Mouse (Mus musculus) cerebellum, postnatal 14 days (tissue): ENCODE data around the gene Mob3b.

ENCODE experiments used
- DNase-seq, 2 experiments: peaks; one replicate each; pipeline ENCODE4 v3.0.0; 2021; ENCODE audit warnings: mixed read lengths in 2 of 2

The Mob3b gene

GRCm38 (mm10) chr4:35156751-35157611 is at the start of gene Mob3b:
Mob3b (minus strand) TSS chr4:35157484.
- DNase-seq, result peak; percentile 87 to 88

DNA sequence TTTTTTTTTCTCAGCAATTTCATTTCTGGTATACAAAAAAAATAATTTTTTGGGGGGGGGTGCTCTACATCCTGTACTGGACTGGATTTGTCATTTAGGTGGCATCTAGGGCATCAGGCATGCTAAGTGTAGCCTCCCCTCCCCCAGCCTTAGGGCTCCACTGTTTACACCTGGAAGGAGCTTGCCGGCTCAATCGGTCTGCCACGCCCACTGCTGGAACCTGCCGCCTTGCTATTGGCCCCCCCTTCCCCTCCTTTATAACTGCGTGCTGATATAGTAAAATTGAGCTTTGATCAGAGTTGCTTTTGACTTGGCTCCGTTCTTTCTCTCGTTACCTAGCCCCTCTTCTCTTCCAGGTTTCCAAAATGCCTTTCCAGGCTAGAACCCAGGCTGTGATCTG is 47.4 kb upstream of the Mob3b start:
- no peak for DNase-seq

DNA sequence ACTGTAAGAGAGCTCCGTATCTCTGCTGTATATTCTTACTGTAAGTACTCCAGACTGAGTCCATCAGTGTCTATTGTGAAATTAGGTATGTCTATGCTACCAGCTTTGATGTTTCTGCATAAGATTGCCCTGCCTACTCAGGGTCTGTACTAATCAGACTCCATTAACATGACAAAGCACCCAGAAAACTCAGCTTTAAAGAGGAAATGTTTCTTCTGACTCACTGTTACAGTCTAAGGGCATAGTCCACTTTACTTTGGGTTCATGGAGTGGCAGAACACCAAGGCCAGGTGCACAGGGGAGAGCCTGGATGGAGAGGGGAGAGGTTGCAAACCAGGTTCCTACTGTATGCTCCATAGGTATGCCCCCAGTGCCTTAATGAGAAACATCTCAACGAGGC is 46.4 kb upstream of the Mob3b start:
- DNase-seq, result no peak

GRCm38 (mm10) chr4:35201700-35202099 is 44.4 kb upstream of the Mob3b start:
- DNase-seq, result no peak

GRCm38 (mm10) chr4:35192725-35193124 is 35.4 kb upstream of the Mob3b start:
- DNase-seq, result peak in 1 of 2 experiments; percentile 17

- no peak for DNase-seq
These were observed 32.5 kb upstream of the Mob3b start for GRCm38 (mm10) chr4:35189794-35190193.

GRCm38 (mm10) chr4:35187617-35188326 is 30.5 kb upstream of the Mob3b start:
- DNase-seq, result no peak

DNA sequence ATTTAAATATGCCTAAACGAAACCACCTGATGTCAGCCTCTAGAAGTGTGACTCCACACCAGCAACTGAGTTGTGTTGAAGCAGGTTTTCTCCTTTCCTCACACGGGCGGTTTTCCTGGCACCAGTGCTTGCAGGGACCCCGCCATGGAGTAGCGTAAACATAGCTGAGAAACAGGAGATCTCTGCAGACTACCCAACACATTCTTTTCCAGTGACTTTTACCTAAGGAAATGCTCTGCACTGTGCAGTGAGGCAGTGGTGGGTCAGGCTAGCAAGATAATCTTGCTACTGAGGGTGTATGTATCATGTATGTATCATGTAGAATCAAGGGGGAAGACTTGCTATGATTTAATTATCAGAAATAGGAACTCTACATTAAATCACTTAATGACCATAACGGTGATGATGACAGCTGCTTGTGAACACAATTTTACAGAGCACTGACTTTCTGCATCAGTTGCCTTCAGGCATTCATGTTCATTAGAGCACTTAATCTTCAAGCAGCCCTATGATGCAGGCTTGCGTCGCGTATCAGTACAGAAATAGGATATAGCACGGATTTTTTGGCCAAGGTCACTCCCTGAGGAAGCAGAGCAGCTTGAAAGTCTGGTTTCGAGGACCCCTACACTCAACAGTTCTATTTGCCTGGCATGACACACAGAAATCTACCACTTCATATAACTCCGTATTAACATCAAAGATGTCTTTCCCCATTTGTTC is 20.8 kb upstream of the Mob3b start:
- DNase-seq, result no peak

- no peak for DNase-seq
These were observed 18.3 kb upstream of the Mob3b start for GRCm38 (mm10) chr4:35175566-35175965.

DNA sequence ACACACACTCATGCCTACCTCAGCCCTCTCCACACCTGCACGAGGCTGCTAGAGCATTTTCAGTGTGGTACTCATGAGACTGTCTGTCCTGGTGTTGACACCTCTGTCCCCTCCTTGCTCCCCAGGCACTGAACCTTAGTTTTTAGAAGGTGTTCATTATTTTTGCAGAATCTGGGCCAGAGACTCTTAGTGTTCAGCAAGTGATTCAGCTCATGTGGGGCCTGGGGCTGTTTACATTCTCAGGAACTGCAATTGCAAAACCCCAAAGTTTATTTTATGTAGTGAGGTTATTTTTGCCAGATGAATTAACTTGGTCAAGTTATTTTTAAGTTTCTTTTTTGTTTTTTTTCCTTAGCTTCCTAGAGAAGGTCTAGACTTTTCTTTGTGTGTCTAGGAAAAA is 16.3 kb upstream of the Mob3b start:
- no peak for DNase-seq

GRCm38 (mm10) chr4:35172471-35172870 is 15.2 kb upstream of the Mob3b start:
- no peak for DNase-seq

DNA sequence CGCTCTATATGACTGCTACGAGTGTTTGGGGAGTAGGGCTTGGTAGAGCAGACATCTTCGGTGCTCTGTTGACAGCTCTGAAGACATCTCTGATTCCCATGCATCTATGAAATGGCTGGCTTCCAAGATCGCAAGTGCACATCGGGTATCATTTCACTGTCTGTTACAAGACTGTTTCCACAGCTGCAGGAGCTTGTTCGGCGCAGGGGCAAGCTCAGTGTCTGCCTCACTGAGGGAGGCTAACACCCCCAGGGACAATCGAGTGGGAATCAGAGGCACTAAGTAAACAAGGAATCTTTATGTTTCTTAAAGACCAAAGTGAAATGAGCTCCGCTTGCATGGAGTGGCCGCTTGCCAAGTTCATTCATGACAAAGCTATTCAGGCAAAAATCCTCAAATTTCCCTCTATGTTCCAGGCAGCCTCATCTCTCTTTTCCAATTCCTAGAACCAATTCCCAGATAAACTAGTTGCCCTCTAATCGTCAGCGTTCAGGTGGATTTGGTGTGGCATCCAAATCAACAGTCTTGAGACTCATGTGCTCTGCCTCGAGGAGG is 12.4 kb upstream of the Mob3b start:
- DNase-seq, result peak; percentile 13 to 17

DNA sequence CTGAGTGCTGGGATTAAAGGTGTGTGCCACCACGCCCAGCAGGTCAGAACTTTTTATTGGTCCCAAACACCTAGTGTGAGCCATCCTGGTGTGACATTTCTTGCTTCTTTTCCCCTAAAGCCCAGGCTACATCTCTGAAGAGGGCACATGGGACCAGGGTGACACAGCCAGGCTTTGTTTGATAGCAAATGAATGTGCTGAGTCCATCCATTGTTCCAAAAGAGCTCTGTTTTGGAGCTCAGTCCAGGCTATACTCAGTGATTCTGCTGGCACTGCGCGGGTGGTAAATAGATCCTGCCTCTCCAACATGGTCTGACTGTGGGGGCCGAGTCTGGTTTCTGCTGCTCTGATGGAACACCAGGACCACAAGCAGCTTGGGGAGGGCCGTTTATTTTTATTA is 10.6 kb upstream of the Mob3b start:
- no peak for DNase-seq

DNA sequence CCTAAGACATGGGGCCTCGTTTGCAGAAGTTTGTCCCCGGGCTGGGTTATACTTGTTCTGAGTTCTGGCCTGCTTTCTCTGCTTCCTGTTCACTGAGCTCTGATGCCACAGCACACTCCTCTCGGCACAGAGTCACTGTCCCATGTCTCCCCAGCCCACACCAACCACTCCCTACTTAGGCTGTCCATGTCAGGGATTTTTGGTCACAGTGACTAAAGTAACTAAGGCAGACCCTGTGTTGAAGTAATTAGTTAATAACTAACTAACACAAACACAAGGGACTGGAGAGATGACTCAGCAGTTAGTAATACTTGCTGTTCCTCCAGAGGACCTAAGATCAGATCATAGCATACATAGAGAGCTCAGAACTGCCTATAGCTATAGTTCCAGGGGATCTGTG is 8.7 kb upstream of the Mob3b start:
- no peak for DNase-seq

DNA sequence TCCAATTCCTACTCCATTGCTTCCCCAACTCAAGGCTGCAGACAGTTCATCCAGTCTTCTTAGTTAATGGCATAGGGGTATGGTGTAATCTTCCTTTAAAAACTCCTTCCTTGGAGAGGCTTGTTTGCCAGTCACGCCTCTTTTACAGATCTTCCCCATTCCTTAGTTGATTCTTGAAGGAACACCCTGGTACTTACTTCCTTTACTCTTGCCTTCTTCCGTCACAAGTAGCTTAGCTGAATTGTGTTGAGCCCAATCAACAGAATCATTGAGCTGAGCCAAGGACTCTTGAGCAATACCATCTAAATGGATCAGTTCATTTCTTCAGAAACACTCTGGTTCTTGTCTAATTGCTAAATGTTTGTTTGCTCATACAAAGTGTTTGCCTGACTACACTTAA is 8.0 kb upstream of the Mob3b start:
- no peak for DNase-seq

GRCm38 (mm10) chr4:35157815-35158214 is 531 bp upstream of the Mob3b start:
- DNase-seq, result no peak

- peak; percentile 24 to 36 for DNase-seq
These were observed 1.1 kb downstream of the Mob3b start for GRCm38 (mm10) chr4:35156149-35156611.

DNA sequence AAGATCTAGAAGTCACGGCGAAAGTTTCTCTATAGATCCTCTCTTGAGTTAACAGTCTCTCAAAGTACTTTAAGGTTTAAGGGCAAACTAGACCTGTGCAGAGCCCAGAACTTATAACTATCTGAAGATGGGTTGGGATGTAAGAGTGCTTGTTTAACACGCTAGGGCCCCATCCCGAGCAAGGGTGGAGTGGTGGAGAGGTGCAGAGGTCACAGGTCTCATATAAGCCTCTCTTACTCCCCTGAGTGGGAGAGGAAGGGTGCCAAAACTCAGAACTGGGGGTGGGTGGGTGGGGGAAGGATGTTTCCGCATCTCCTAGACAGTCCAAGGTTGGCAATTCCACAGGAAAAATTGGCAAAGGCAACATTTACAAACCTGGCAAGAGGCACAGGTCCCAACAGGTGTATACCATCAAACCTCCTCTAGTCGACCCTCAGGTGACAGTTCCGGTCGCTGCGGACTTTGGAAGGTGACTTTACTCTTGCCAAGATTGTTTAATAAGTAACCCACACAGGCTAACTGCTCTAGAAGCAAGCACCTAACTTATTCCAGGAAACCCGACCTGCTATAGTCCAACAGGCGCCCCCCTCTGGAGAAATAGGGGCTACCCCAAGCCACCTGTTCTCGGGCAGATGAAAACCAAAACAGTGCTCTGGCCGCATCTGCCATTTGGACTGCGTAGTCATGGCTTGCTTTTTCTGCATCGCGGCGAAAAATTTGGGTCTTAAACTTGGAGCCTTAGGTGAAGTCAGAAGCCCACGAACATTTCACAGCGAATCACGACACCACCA is 2.0 kb downstream of the Mob3b start:
- peak; percentile 24 to 28 for DNase-seq

DNA sequence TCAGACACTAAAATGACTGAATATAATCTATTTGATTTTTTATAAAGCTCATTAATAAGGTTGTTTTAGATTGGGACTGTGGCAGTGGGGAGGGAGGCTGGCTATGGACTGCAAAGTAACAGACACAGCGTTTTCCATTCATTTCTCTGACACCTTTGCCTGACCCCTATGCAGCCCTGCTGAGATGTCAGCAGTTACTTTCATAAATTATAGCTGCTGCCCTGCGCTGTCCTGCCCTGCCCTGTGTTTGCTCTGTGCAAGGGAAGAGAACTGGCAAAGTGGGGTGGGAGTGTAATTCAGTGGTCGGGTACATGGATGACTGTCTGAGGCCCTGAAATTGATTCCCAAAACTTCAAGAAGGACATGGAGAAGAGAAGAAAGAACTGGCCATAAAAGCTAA is 3.2 kb downstream of the Mob3b start:
- no peak for DNase-seq

DNA sequence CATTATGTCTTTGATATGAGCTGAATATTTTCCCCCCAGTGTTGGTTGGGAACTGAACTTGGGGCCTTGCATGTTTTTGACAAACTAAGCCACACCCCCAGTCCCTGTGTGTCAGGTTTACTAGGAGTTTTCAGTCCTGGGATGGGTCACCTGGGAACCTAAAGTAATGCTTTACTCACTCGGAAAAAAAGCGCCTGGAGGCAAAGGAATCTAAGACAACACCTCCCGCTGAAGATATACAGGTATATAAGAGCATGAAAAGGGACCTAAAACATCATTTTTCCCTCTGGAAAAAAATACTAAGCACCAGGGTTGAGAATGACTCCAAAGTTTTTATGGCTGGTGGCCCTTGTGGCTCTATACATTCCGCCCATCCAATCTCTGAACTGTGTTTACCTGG is 5.5 kb downstream of the Mob3b start, which contains the start of gene Ifnk:
Gene Ifnk (plus strand): TSS at position 301 of the 400 bp plus-strand sequence.
- no peak for DNase-seq

- DNase-seq, result no peak
These were observed 6.6 kb downstream of the Mob3b start for GRCm38 (mm10) chr4:35150706-35151105.

DNA sequence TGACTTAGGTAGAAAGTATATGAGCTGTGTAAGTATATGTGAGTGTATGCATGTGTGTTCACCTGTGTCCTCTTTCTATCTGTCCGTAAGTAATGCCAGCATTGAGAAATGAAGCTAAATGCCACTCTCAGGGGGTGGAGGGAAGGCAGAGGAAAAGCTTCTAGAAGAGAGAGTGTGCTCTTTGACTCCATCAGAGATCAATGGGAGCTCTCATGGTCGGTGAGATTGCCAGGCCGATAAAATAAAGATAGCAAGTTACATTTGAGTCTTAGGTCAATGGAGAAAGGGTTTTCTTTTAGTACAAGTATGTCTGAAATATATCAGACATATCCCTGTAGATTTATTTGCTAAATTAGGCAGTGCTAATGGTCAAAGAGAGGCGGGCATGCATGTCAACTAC is 9.0 kb downstream of the Mob3b start:
- DNase-seq, result no peak
